Mouse (Mus musculus): ENCODE results near the gene Pafah1b3.

The Pafah1b3 gene

DNA sequence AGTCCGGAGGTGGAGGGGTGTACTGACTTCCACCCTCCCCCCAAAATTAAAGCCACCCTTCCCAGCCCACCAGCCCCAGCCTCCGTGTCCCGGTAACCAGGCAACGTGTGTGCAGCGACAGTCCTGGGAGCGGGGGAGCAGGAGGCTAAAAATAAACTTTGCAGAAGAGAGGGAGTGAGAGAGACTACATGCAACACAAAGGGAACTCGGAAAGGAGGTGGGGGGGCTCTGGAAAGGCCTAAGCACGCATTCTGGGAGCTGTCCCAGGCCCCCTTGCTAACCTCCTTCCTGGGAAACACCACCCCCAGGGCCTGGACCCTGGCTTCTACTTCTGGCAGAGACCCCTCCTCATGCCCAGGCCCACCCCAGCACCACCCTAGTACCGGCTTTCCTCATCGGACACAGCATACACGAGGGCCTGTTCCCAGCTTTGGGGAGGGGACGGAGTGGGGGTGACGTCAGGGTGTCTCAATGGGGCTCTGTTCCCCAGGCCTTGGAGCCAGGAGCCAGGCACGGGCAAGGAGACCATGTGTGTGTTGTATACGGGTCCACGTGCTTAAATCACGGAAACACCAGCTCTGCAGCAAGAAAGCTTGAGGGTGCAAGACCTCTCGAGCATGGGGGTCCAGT, 49.7 kb downstream of the Pafah1b3 start:
- H3K4me3 ChIP-seq (replicated peaks; ENCODE audit: low read length): peak overlapping the region; percentile 98
- peaks cover 50% of the 10 kb centered on the region for H3K36me3 ChIP-seq (ENCODE audit: insufficient read depth, low read length)
- H3K9me3 ChIP-seq (ENCODE audit: low read length): no peaks in the 10 kb centered on the region
- H3K4me1 ChIP-seq (replicated peaks; ENCODE audit: low read depth, low read length): peaks cover 71% of the 10 kb centered on the region
- H3K27me3 ChIP-seq (ENCODE audit: insufficient read depth, low read length): no peaks in the 10 kb centered on the region
- TF ChIP-seq CTCF (conservative IDR thresholded peaks at IDR 0.05; ENCODE audit: low read length) (no peak), NANOG (IDR thresholded peaks at IDR 0.05; ENCODE audit: borderline replicate concordance, low read length) (no peak), POU5F1 (IDR thresholded peaks at IDR 0.05; ENCODE audit: borderline replicate concordance, low read length) (no peak)

DNA sequence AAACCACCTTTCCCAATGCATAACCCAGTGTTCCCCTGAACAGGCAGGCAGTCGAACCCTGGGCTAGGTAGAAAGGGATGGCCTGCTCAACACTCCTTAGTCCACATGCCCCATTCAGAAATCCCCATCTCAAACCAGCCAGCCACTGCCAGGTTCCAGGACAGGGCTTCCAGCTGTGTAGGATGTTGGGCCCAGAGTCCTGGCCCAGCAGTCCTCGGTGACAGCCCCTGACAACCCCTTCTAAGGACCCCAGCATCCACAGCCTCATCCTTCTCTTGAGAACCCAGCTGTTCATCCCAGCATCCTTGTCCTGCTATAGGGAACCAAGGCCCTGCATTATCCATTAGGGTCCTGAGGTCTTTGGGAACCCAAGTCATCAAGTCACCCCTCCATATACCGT, 50.3 kb downstream of the Pafah1b3 start:
- peaks cover 73% of the 10 kb centered on the region for H3K4me1 ChIP-seq (replicated peaks; ENCODE audit: low read depth, low read length)
- peaks cover 56% of the 10 kb centered on the region for H3K36me3 ChIP-seq (ENCODE audit: insufficient read depth, low read length)
- no peaks in the 10 kb centered on the region for H3K27me3 ChIP-seq (ENCODE audit: insufficient read depth, low read length)
- TF ChIP-seq POU5F1 (IDR thresholded peaks at IDR 0.05; ENCODE audit: borderline replicate concordance, low read length) (no peak), NANOG (IDR thresholded peaks at IDR 0.05; ENCODE audit: borderline replicate concordance, low read length) (no peak), CTCF (conservative IDR thresholded peaks at IDR 0.05; ENCODE audit: low read length) (no peak)
- peak overlapping the region; percentile 98 for H3K4me3 ChIP-seq (replicated peaks; ENCODE audit: low read length)
- no peaks in the 10 kb centered on the region for H3K9me3 ChIP-seq (ENCODE audit: low read length)

DNA sequence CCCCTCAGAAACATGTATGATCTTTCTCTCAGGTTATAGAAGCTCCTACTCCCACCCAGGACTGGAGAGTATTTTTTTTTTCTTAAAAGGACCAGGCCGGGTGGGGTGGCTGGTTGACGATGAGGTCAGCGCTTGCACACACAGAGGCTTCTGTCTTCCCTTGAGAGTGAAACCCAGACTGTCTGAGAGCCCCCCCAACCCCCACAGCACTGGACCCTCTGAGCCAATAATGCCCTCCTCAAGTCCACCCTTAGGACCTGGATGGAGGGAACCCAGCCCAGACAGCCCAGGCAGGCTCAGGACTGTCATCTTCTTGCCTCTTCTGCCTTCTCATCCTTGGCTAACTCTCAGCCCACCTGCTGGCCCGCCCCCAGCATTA, 51.0 kb downstream of the Pafah1b3 start:
- TF ChIP-seq POU5F1 (IDR thresholded peaks at IDR 0.05; ENCODE audit: borderline replicate concordance, low read length): no peak
- no peak for TF ChIP-seq NANOG (IDR thresholded peaks at IDR 0.05; ENCODE audit: borderline replicate concordance, low read length)
- no peak for TF ChIP-seq CTCF (conservative IDR thresholded peaks at IDR 0.05; ENCODE audit: low read length)
- Histone ChIP-seq H3K9me3 (ENCODE audit: low read length) (no peaks in the 10 kb centered on the region), H3K4me3 (replicated peaks; ENCODE audit: low read length) (peak overlapping the region; percentile 98), H3K36me3 (ENCODE audit: insufficient read depth, low read length) (peaks cover 59% of the 10 kb centered on the region), H3K27me3 (ENCODE audit: insufficient read depth, low read length) (no peaks in the 10 kb centered on the region), H3K4me1 (replicated peaks; ENCODE audit: low read depth, low read length) (peaks cover 69% of the 10 kb centered on the region)

DNA sequence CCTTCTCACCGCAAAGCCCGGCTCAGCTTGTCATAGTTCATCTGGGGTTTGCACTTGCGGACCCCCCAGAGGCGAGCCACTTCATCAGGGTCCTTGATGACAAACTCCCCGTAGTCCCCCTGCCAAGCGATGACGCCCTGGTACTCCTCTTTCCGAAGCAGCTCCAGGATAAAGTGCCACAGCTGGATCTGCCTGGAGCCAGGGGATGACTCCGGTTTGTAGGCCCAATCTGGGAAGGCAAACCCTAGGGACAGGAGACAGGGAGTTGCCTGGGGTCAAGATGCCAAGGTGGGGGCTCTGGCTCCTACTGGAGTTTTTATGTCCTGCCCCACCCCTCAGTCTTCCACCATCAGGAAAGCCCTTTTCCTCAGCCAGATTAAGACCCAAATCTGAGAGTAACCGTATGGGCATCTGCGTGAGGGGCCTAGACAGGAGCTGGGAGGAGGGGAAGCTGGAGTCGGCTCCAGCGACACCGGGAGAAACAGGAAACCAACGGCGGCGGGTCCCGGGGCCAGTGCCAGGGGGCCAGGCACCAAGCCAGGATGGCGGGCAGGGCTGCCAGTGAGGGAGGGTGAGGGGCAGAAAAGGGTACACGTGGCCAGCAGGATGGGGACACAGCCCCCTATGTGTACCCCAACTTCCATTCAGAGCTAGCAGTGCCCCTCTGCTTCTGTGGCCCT, 51.6 kb downstream of the Pafah1b3 start:
- Histone ChIP-seq H3K9me3 (ENCODE audit: low read length) (no peaks in the 10 kb centered on the region), H3K4me3 (replicated peaks; ENCODE audit: low read length) (peak overlapping the region; percentile 98), H3K27me3 (ENCODE audit: insufficient read depth, low read length) (no peaks in the 10 kb centered on the region), H3K36me3 (ENCODE audit: insufficient read depth, low read length) (peaks cover 64% of the 10 kb centered on the region), H3K4me1 (replicated peaks; ENCODE audit: low read depth, low read length) (peaks cover 69% of the 10 kb centered on the region)
- TF ChIP-seq POU5F1 (IDR thresholded peaks at IDR 0.05; ENCODE audit: borderline replicate concordance, low read length) (no peak), CTCF (conservative IDR thresholded peaks at IDR 0.05; ENCODE audit: low read length) (no peak), NANOG (IDR thresholded peaks at IDR 0.05; ENCODE audit: borderline replicate concordance, low read length) (no peak)
